Mouse (Mus musculus): Measurements from ENCODE around the gene Frs3.

Frs3 gene

DNA sequence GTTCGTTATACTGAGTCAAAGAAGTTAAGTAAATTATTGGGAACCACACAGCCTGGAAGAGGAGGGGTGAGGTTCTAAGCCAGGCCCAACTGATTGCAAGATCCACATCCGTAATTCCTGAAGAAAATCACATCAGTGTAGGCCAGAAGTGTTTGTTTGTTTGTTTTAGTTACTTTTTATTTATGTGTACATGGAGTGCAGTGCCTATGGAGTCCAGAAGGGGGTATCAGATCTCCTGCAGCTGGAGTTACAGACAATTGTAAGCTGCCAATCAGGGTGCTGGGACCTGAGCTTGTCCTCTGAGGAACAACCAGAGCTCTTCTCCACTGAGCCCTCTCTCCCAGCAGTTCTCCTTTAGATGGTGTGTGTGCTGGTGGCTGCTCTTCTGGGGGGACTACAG is 51.4 kb downstream of the Frs3 start:
- Histone ChIP-seq H3K9me3 (ENCODE audit: low read length) (no peaks in the 10 kb centered on the region), H3K27me3 (ENCODE audit: insufficient read depth, low read length) (no peaks in the 10 kb centered on the region), H3K4me3 (replicated peaks; ENCODE audit: low read length) (peak overlapping the region; percentile 93), H3K4me1 (replicated peaks; ENCODE audit: low read depth, low read length) (peaks cover 75% of the 10 kb centered on the region), H3K36me3 (ENCODE audit: insufficient read depth, low read length) (no peaks in the 10 kb centered on the region)
- TF ChIP-seq CTCF (conservative IDR thresholded peaks at IDR 0.05; ENCODE audit: low read length) = peak; percentile 54
- no peak for TF ChIP-seq POU5F1 (IDR thresholded peaks at IDR 0.05; ENCODE audit: borderline replicate concordance, low read length)

DNA sequence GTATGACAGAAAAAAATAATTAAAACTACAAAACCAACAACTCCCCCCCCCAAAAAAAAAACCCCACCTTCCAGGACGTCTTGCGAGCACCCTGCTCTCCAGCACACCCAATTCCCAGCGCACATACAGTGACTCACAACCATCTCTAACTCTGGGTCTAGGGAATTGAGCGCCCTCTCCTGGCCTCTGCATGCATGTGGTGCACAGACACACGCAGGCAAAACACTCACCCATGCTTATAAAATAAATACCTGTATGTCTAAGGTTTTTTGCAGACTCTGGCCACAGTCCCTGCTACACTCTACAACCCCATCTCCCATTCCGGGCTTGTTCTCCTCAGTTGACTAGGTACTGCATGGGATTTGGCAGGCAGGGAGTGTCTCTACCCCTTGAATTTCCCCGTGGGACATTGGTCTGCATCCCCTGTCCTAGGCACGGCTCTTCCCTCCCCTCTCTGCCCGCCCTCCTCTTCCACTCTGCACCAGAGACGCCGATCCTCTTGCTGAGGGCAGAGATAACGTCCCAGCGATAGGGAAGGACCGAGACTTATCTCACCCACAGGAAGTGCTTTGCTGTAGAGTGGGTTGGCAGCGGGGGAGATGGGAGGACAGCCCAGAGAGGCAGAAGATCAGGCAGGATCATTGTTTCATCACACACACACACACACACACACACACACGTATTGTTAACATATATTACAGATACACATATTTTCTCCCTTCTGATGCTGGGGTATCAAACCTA is 54.3 kb downstream of the Frs3 start:
- H3K4me1 ChIP-seq (replicated peaks; ENCODE audit: low read depth, low read length) = peaks cover 79% of the 10 kb centered on the region
- peaks cover 9% of the 10 kb centered on the region for H3K36me3 ChIP-seq (ENCODE audit: insufficient read depth, low read length)
- H3K27me3 ChIP-seq (ENCODE audit: insufficient read depth, low read length) = no peaks in the 10 kb centered on the region
- TF ChIP-seq POU5F1 (IDR thresholded peaks at IDR 0.05; ENCODE audit: borderline replicate concordance, low read length) (no peak), CTCF (conservative IDR thresholded peaks at IDR 0.05; ENCODE audit: low read length) (peak; percentile 61), NANOG (IDR thresholded peaks at IDR 0.05; ENCODE audit: borderline replicate concordance, low read length) (no peak)
- no peaks in the 10 kb centered on the region for H3K9me3 ChIP-seq (ENCODE audit: low read length)
- peak overlapping the region; percentile 39 for H3K4me3 ChIP-seq (replicated peaks; ENCODE audit: low read length)

DNA sequence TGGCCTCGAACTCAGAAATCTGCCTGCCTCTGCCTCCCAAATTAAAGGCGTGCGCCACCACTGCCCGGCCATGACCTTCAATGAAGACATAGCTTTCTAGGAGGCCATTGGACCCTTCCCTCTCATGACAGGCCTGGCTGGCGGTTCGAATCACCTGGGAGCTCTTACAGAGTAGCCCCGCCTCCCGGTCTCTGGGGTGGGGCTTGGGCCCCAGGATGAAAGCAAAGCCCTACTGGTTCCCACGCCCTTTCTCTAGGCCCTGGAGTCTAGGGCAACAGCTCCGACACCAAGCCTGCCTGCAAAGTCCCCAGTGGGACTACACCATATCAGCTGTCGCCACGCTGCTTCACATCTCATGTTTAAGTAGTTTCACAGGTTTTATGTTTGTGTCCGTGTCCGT is 55.3 kb downstream of the Frs3 start:
- H3K9me3 ChIP-seq (ENCODE audit: low read length) = no peaks in the 10 kb centered on the region
- H3K27me3 ChIP-seq (ENCODE audit: insufficient read depth, low read length) = no peaks in the 10 kb centered on the region
- H3K4me3 ChIP-seq (replicated peaks; ENCODE audit: low read length) = no peak overlapping the region
- TF ChIP-seq POU5F1 (IDR thresholded peaks at IDR 0.05; ENCODE audit: borderline replicate concordance, low read length) (no peak), NANOG (IDR thresholded peaks at IDR 0.05; ENCODE audit: borderline replicate concordance, low read length) (no peak), CTCF (conservative IDR thresholded peaks at IDR 0.05; ENCODE audit: low read length) (no peak)
- peaks cover 15% of the 10 kb centered on the region for H3K36me3 ChIP-seq (ENCODE audit: insufficient read depth, low read length)
- peaks cover 84% of the 10 kb centered on the region for H3K4me1 ChIP-seq (replicated peaks; ENCODE audit: low read depth, low read length)

DNA sequence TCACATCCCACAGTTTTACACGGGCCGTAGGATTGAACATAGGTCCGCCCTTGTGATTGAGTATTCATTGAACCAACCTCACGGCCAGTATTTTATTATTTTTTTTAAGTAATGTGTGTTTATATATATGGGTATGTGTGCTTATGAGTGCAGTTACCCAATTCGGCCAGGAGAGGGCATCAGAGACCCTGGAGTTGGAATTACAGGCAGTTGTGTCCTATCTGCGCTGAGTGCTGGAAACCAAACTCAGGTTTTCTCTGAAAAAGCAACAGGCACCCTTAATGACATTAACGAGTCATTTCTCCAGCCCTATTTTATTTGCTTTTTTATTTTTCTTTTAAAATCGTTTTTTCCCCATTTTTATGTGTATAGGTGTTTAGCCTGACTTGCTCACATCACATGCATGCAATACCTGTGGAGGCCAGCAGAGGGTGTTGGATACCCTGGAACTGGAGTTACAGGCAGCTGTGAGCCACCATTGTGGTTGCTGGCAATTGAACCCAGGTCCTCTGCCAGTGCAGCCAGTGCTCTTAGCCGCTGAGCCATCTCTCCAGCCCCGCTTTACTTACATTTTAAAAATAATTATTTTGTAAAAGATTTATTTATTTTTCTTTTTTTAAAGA is 56.0 kb downstream of the Frs3 start:
- Histone ChIP-seq H3K36me3 (ENCODE audit: insufficient read depth, low read length) (peaks cover 22% of the 10 kb centered on the region), H3K4me1 (replicated peaks; ENCODE audit: low read depth, low read length) (peaks cover 84% of the 10 kb centered on the region), H3K27me3 (ENCODE audit: insufficient read depth, low read length) (no peaks in the 10 kb centered on the region), H3K9me3 (ENCODE audit: low read length) (no peaks in the 10 kb centered on the region), H3K4me3 (replicated peaks; ENCODE audit: low read length) (no peak overlapping the region)
- TF ChIP-seq CTCF (conservative IDR thresholded peaks at IDR 0.05; ENCODE audit: low read length) (peak; percentile 74), NANOG (IDR thresholded peaks at IDR 0.05; ENCODE audit: borderline replicate concordance, low read length) (no peak)

DNA sequence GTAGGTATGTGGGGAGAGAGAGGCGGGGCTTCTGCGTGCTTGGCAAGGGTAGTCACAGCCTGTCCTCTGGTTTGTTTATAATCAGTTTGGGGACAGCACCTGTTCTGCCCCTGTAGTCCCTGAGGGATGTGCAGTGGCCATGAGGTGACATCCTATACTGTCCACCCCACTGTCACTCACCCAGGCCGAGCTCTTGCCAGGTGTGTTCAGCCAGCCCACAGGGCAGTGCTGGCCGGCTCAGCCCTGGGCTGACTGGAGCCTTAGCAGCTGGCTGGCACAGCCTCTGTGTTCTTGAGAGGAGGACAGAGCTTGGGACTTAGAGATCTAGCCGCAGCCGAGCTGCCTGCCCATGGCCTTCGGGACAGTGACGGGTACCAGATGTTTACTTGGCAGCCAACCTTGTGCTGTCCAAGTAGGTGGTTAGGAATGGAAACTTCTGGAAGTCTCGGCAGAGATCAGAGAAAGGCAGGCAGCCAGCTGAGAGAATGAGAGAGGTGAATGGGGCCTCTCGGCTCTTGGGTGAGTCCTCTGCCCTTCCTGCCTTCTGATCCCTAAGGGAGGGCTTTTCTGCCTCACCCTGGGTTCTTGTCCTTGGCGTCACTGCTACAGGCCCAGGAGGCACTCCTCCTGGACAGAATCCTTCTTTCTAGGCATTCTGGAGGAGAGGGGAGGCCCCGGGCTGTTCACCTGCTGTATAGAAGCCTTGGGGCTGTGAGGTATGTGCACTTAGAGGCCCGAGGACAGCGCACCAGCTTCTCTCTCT is 60.1 kb downstream of the Frs3 start:
- H3K4me3 ChIP-seq (replicated peaks; ENCODE audit: low read length) = no peak overlapping the region
- peaks cover 81% of the 10 kb centered on the region for H3K4me1 ChIP-seq (replicated peaks; ENCODE audit: low read depth, low read length)
- H3K27me3 ChIP-seq (ENCODE audit: insufficient read depth, low read length) = no peaks in the 10 kb centered on the region
- H3K36me3 ChIP-seq (ENCODE audit: insufficient read depth, low read length) = peaks cover 58% of the 10 kb centered on the region
- TF ChIP-seq NANOG (IDR thresholded peaks at IDR 0.05; ENCODE audit: borderline replicate concordance, low read length) = no peak
- no peak for TF ChIP-seq CTCF (conservative IDR thresholded peaks at IDR 0.05; ENCODE audit: low read length)
- no peaks in the 10 kb centered on the region for H3K9me3 ChIP-seq (ENCODE audit: low read length)

DNA sequence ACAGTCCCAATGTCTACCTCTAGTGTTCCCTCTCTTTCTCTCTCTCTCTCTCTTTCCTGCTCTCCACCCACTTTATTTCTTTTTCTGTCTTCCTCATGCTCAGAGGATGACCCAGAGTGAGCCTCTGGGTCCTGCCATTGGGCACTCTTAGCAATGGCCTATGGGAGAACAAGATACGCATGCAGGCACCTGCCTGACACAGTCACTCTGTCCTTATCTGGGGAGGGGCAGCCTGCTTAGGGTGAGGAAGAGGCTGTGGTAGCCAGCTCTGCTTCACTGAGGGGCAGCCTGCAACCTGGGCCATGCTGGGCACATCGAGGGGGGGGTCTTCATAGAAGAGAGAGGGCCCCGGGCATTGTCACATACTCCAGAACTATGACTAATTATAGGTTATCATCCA is 60.8 kb downstream of the Frs3 start:
- peaks cover 58% of the 10 kb centered on the region for H3K36me3 ChIP-seq (ENCODE audit: insufficient read depth, low read length)

DNA sequence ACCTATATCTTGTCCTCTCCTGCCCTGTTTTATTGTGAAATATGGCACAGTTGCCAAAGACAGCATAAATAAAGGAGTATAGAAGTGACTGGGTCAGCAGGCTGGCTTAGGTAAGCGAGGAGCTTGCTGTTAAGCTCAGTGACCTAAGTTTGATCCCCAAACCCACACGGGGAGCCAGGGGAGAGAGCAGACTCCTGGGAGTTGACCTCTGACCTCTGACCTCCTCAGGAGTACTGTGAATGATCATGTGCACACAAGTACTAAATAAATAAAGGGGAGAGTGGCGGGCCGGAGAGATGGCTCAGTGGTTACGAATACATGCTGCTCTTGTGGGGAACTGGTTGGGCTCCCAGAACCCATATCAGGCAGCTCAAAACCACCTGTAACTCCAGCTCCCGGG is 61.3 kb downstream of the Frs3 start:
- Histone ChIP-seq H3K9me3 (ENCODE audit: low read length) (no peaks in the 10 kb centered on the region), H3K4me1 (replicated peaks; ENCODE audit: low read depth, low read length) (peaks cover 84% of the 10 kb centered on the region), H3K4me3 (replicated peaks; ENCODE audit: low read length) (no peak overlapping the region), H3K36me3 (ENCODE audit: insufficient read depth, low read length) (peaks cover 58% of the 10 kb centered on the region), H3K27me3 (ENCODE audit: insufficient read depth, low read length) (no peaks in the 10 kb centered on the region)
- TF ChIP-seq NANOG (IDR thresholded peaks at IDR 0.05; ENCODE audit: borderline replicate concordance, low read length) (no peak), POU5F1 (IDR thresholded peaks at IDR 0.05; ENCODE audit: borderline replicate concordance, low read length) (no peak)

More for the DNA sequence above, 60.8 kb downstream of the Frs3 start:
- TF ChIP-seq POU5F1 (IDR thresholded peaks at IDR 0.05; ENCODE audit: borderline replicate concordance, low read length) = no peak
- TF ChIP-seq NANOG (IDR thresholded peaks at IDR 0.05; ENCODE audit: borderline replicate concordance, low read length) = no peak
- TF ChIP-seq CTCF (conservative IDR thresholded peaks at IDR 0.05; ENCODE audit: low read length) = no peak
- H3K4me1 ChIP-seq (replicated peaks; ENCODE audit: low read depth, low read length) = peaks cover 79% of the 10 kb centered on the region
- H3K9me3 ChIP-seq (ENCODE audit: low read length) = no peaks in the 10 kb centered on the region
- H3K4me3 ChIP-seq (replicated peaks; ENCODE audit: low read length) = no peak overlapping the region
- no peaks in the 10 kb centered on the region for H3K27me3 ChIP-seq (ENCODE audit: insufficient read depth, low read length)

DNA sequence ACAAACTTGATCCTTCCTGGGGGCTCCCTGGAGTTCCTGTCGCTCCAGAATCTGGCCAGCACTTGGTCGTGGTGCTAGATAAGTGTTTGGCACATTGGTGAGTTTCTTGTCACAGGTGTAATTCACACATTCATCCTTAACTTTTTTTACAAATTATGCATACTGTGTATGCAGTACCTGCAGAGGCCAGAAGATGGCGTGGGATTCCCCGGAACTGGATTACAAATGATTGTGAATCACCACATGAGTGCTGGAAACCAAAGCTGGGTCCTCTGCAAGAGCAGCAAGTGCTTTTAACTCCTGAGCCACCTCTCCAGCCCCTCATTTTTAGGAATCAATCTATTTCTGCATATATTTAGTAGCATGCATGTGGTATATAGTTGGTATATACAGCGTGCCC is 63.0 kb downstream of the Frs3 start:
- H3K36me3 ChIP-seq (ENCODE audit: insufficient read depth, low read length) = peaks cover 54% of the 10 kb centered on the region
- no peak for TF ChIP-seq NANOG (IDR thresholded peaks at IDR 0.05; ENCODE audit: borderline replicate concordance, low read length)
- TF ChIP-seq CTCF (conservative IDR thresholded peaks at IDR 0.05; ENCODE audit: low read length) = peak; percentile 60
- H3K27me3 ChIP-seq (ENCODE audit: insufficient read depth, low read length) = no peaks in the 10 kb centered on the region
- H3K4me3 ChIP-seq (replicated peaks; ENCODE audit: low read length) = no peak overlapping the region
- peaks cover 92% of the 10 kb centered on the region for H3K4me1 ChIP-seq (replicated peaks; ENCODE audit: low read depth, low read length)
- H3K9me3 ChIP-seq (ENCODE audit: low read length) = no peaks in the 10 kb centered on the region

All from E14TG2a.4 (cell line).